8 mouse cellular contexts compared by ENCODE assay signal in genomic region chr12:46398875-46399652, GRCm38 (mm10).
DNase-seq lines count a peak whose midpoint lies in the region; ATAC-seq lines count a peak whose summit lies in the region.

No protein-coding gene starts in this region.

- no peaks in the 10 kb centered on the region for H3K36me3 ChIP-seq in heart, embryonic 13.5 days
- no peaks in the 10 kb centered on the region for H3K36me3 ChIP-seq in forebrain, embryonic 15.5 days
- H3K36me3 ChIP-seq in midbrain, embryonic 10.5 days, result no peaks in the 10 kb centered on the region

- H3K4me2 ChIP-seq in heart, embryonic 13.5 days, result peak overlapping the region; percentile 93
- peak overlapping the region; percentile 73 for H3K4me2 ChIP-seq in forebrain, embryonic 15.5 days (replicated peaks)

- ATAC-seq in heart, embryonic 13.5 days (ENCODE audit: extremely low read depth, insufficient number of reproducible peaks, low FRiP score, low TSS enrichment), result peak; percentile 37; the same call in 1 of the 2 replicates
- peak; percentile 84 for ATAC-seq in forebrain, embryonic 15.5 days (replicated peaks)
- no peak for ATAC-seq in activated CD4-positive, CD25-positive, alpha-beta regulatory T cell, adult 4 months

- H3K27me3 ChIP-seq in heart, embryonic 13.5 days (replicated peaks), result peaks cover 14% of the 10 kb centered on the region; the same call in 1 of the 2 replicates
- H3K27me3 ChIP-seq in forebrain, embryonic 15.5 days, result no peaks in the 10 kb centered on the region
- peaks cover 8% of the 10 kb centered on the region; the same call in 1 of the 2 replicates for H3K27me3 ChIP-seq in midbrain, embryonic 10.5 days (ENCODE audit: low read depth, poor library complexity, severe bottlenecking)

- H3K9me3 ChIP-seq in heart, embryonic 13.5 days, result no peaks in the 10 kb centered on the region
- H3K9me3 ChIP-seq in forebrain, embryonic 15.5 days, result no peaks in the 10 kb centered on the region
- H3K9me3 ChIP-seq in midbrain, embryonic 10.5 days (replicated peaks), result no peaks in the 10 kb centered on the region

- H3K4me3 ChIP-seq in heart, embryonic 13.5 days, result peak overlapping the region; percentile 64
- H3K4me3 ChIP-seq in forebrain, embryonic 15.5 days, result peak overlapping the region; percentile 52
- peak overlapping the region; percentile 64 for H3K4me3 ChIP-seq in midbrain, embryonic 10.5 days

- peaks cover 3% of the 10 kb centered on the region; the same call in 1 of the 2 replicates for H3K4me1 ChIP-seq in heart, embryonic 13.5 days
- H3K4me1 ChIP-seq in forebrain, embryonic 15.5 days, result peaks cover 2% of the 10 kb centered on the region; the same call in 1 of the 2 replicates
- H3K4me1 ChIP-seq in midbrain, embryonic 10.5 days, result no peaks in the 10 kb centered on the region

- WGBS in heart, embryonic 13.5 days, result 7% methylated on average over 23 of the region's 23 CpGs
- WGBS in forebrain, embryonic 15.5 days, result 3% methylated on average over 23 of the region's 23 CpGs
- 7% methylated on average over 23 of the region's 23 CpGs for WGBS in midbrain, embryonic 10.5 days

- H3K9ac ChIP-seq in heart, embryonic 13.5 days, result peak overlapping the region; percentile 78
- H3K9ac ChIP-seq in forebrain, embryonic 15.5 days (replicated peaks), result peak overlapping the region; percentile 50

- no peak overlapping the region for H3K27ac ChIP-seq in heart, embryonic 13.5 days (replicated peaks)
- peak overlapping the region; percentile 55 for H3K27ac ChIP-seq in forebrain, embryonic 15.5 days (replicated peaks)
- peak overlapping the region; percentile 85 for H3K27ac ChIP-seq in midbrain, embryonic 10.5 days (replicated peaks)

- no peak for DNase-seq in heart, adult 9 months (ENCODE audit: low spot score in 2 of 2)
- DNase-seq in cerebellum, adult 11-12 months, result peak; percentile 8
- peak; percentile 38 to 41 for DNase-seq in kidney, postnatal 4 days
- peak; percentile 51 for DNase-seq in midbrain, embryonic 10.5 days (ENCODE audit: low spot score)
- peak; percentile 5 for DNase-seq in yolk sac, embryonic 10.5 days (ENCODE audit: low spot score)

Comparison
In these comparisons a context has a peak if more than half of its experiments do, and no peak if none do; other contexts are left out.
1. DNase-seq: peak in cerebellum, adult 11-12 months (single experiment), kidney, postnatal 4 days (2 of 2), midbrain, embryonic 10.5 days (single experiment) and yolk sac, embryonic 10.5 days (single experiment); none in heart, adult 9 months (0 of 2).
2. Peak in every context shown above with its lines, with median percentiles within 50 percentile points of each other: H3K4me3 ChIP-seq.